Mouse (Mus musculus): ENCODE measurements around the gene Gbp4. TPM values are rescaled to one million over a fixed set of nuclear protein-coding genes. Genes with fewer than 3 reads are reported as not detected.
"Not testable (repeated sequence)": the region's sequence is repeated elsewhere in the genome, so short reads cannot be mapped to it uniquely, and the experiment has no call there.

Gbp4 gene
- polyA plus RNA-seq, 1 experiment from 2014 or later = 0.79 TPM

DNA sequence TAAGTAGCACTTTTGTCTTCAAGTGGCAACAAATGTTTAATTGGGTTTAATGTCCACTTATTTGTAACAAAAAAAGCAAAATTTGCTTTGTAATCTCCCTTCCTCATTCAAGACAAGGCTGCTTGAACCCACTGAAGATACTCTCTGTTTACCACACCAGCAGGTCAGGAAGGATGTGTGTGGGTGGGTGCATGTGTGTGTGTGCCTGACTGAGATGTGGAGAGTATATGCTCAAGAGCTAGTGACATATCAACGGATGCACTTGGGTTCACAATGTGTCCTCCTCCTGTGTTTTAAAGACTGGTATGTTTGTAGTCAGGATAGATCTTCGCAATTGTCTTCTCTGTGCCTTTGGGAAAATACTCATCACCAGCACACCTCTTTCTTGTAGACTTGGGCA is 24.7 kb downstream of the Gbp4 start:
- no peak for ATAC-seq (ENCODE audit: low FRiP score, low read depth)

DNA sequence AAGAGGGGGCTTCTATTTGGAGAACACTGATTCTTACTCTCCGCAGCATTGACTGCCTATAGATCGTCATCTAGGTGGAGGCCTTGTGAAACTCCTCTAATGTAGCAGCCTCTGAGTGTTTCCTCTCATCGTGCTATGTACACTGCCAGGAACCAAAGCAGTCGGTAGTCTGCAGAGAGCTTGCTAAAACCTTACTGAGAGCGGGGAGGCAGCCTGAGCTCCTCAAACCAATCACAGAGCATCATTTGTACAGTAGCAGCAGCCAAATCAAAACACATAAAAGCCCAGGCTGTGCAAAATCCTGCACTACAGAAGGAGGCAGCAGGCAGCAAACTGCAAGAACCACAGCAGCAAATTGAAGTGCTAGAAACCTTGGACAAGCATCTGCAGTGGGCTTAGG is 25.7 kb downstream of the Gbp4 start:
- no peaks in the 10 kb centered on the region for H3K4me1 ChIP-seq
- H3K4me2 ChIP-seq (replicated peaks) = no peak overlapping the region
- no peaks in the 10 kb centered on the region for H3K36me3 ChIP-seq
- 90% methylated on average over 5 of the region's 5 CpGs for WGBS
- H3K27ac ChIP-seq = no peak overlapping the region
- no peak overlapping the region for H3K9ac ChIP-seq
- no peaks in the 10 kb centered on the region for H3K27me3 ChIP-seq
- no peak overlapping the region for H3K4me3 ChIP-seq
- no peak for ATAC-seq (ENCODE audit: low FRiP score, low read depth)
- no peaks in the 10 kb centered on the region for H3K9me3 ChIP-seq

More for the DNA sequence above, 24.7 kb downstream of the Gbp4 start:
- H3K4me1 ChIP-seq = no peaks in the 10 kb centered on the region
- no peak overlapping the region for H3K27ac ChIP-seq
- H3K4me3 ChIP-seq = no peak overlapping the region
- no peaks in the 10 kb centered on the region for H3K9me3 ChIP-seq
- H3K36me3 ChIP-seq = no peaks in the 10 kb centered on the region
- H3K9ac ChIP-seq = no peak overlapping the region
- no peak overlapping the region for H3K4me2 ChIP-seq (replicated peaks)
- 84% methylated on average over 2 of the region's 2 CpGs for WGBS
- no peaks in the 10 kb centered on the region for H3K27me3 ChIP-seq

DNA sequence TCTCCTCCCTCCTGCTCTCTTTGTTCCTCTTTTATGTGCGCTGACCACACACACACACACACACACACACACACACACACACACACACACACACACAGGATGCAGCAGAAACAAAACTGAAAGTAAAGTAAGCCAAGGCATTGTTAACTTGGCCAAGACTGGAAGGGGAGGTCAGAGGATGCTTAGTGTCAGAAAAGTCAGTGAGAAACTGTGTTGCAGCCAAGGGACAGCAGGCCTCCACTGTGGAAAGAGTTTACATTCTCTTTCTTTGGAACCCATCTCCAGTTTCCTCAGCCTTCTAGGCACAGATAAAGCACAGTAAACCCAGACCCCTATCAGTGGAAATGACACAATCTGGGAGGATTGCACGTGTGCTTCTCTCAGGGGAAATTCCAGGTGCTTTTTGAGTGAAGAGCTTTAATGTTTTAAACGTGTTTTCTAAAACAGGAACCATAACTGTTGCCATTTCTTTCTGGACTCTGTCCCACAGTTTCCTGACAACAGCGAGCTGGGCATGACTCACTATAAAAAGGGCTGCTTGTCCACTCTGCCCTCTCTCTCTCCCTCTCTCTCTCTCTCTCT is 29.0 kb downstream of the Gbp4 start:
- not testable (repeated sequence) for H3K27ac ChIP-seq; H3K9ac ChIP-seq; H3K4me1 ChIP-seq; ATAC-seq (ENCODE audit: low FRiP score, low read depth); H3K36me3 ChIP-seq; H3K9me3 ChIP-seq; H3K4me3 ChIP-seq; H3K27me3 ChIP-seq; H3K4me2 ChIP-seq (replicated peaks)
- 20% methylated on average over 4 of the region's 4 CpGs for WGBS

DNA sequence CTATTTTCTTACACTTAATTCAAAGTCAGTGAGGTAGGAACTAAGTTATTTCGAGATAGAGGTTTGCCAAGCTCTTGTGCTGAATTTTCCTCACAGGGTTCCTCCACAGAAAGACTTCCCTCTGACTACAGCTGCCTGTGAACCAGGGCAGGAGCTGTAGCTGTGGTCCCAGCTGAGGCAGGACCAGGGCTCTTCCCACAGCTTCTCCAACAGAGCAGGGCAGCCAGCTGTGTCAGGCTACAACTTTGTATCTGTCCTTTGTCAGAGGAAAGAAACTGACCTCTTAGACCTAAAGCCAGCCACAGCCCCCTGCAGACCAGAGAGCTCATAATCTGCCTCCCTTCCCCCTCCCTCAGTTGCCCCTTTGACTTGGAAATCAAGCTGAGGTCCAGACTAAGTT is 29.6 kb downstream of the Gbp4 start:
- WGBS = 53% methylated on average over 1 of the region's 1 CpGs
- not testable (repeated sequence) for H3K27ac ChIP-seq; ATAC-seq (ENCODE audit: low FRiP score, low read depth); H3K9me3 ChIP-seq; H3K9ac ChIP-seq; H3K27me3 ChIP-seq; H3K4me3 ChIP-seq; H3K4me1 ChIP-seq; H3K36me3 ChIP-seq; H3K4me2 ChIP-seq (replicated peaks)

DNA sequence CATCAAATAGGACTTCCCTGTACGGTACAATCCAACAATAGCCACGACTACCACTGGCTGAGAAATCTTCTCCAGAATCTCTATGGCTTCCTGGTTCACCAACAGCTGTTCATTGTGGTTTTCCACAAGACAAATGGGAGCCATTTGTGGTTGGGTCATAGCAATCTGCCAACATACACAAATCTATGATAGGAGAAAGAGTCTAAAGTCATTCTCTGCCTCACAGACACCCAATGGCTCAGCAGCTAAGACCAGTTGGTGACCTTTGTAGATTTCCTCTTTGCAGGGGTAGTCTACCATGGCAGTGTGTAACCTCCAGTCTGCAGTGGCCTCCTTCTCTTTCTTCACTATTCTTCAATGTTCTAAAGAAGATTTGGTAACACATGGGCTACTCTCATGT is 33.7 kb downstream of the Gbp4 start:
- not testable (repeated sequence) for H3K4me1 ChIP-seq; ATAC-seq (ENCODE audit: low FRiP score, low read depth)

DNA sequence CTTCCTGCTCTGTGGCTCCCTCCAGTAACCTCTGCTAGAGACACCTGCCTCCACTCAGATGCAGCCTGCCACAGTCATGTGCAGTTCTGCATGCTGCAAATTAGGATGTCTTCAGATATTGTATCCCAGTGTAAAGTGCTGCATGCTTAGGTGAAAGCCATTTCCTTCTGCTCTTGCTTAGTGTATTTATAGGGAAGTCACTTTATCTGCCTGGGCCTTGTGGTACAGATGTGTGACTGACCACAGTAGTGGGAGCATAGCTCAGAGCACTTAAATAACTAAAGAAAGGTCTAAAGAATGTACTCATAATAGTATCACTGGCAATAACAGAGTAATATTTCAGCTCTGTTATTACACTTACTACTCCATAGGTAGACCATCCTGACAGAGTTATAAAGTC is 57.5 kb downstream of the Gbp4 start:
- Histone ChIP-seq H3K27ac (no peak overlapping the region), H3K9me3 (0 out of 2 replicates have a peak, but pooled peaks cover 8% of the 10 kb centered on the region), H3K4me3 (no peak overlapping the region), H3K27me3 (no peaks in the 10 kb centered on the region), H3K9ac (no peak overlapping the region), H3K4me1 (no peaks in the 10 kb centered on the region), H3K4me2 (replicated peaks) (no peak overlapping the region), H3K36me3 (no peaks in the 10 kb centered on the region)
- no peak for ATAC-seq (ENCODE audit: low FRiP score, low read depth)

More for the DNA sequence above, 33.7 kb downstream of the Gbp4 start:
- H3K9me3 ChIP-seq; H3K27me3 ChIP-seq; H3K4me3 ChIP-seq; H3K36me3 ChIP-seq; H3K27ac ChIP-seq; H3K9ac ChIP-seq; H3K4me2 ChIP-seq (replicated peaks): not testable (repeated sequence)
- 78% methylated on average over 2 of the region's 2 CpGs for WGBS

DNA sequence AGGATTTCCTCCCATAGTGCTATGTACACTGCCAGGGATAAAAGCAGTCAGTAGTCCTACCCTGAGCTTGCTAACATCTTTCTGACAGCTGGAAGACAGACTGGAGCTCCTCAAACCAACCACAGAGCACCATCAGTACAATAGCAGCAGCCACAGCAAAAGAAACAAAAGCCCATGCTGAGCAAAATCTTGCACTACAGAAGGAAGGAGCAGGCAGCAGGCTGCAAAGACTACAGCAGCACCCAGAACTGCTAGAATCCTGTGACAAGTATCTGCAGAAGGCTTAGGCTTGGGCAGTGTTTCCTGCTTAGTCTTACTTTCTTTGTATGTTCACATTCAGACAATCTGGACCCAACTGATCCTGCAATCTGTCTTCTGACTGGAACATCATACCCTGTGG is 71.0 kb downstream of the Gbp4 start:
- not testable (repeated sequence) for H3K36me3 ChIP-seq; ATAC-seq (ENCODE audit: low FRiP score, low read depth); H3K4me1 ChIP-seq; H3K4me2 ChIP-seq (replicated peaks); H3K27ac ChIP-seq; H3K9me3 ChIP-seq; H3K9ac ChIP-seq; H3K27me3 ChIP-seq; H3K4me3 ChIP-seq

Other genes starting within 250 kb of the Gbp4 start
- gene Abcg3, start 156.9 kb downstream of the Gbp4 start, polyA plus RNA-seq (2015; fragmentation: Nextera tagmentation; extraction: Ambion mirVana) = 0.56 and 0.82 TPM in 2 replicates
- gene Gbp9, start within 50 bp of the Gbp4 start, polyA plus RNA-seq (2015; fragmentation: Nextera tagmentation; extraction: Ambion mirVana) = 2.0 and 2.2 TPM in 2 replicates
- 0.28 and 0.48 TPM in 2 replicates for gene Gbp8, start within 50 bp of the Gbp4 start, polyA plus RNA-seq (2015; fragmentation: Nextera tagmentation; extraction: Ambion mirVana)
- not detected in 2 replicates for gene Gbp10, start 99.9 kb upstream of the Gbp4 start, polyA plus RNA-seq (2015; fragmentation: Nextera tagmentation; extraction: Ambion mirVana)
- not detected in 2 replicates for gene Gm43302, start 154.1 kb upstream of the Gbp4 start, polyA plus RNA-seq (2015; fragmentation: Nextera tagmentation; extraction: Ambion mirVana)
- 1.2 and 1.4 TPM in 2 replicates for gene Gbp6, start 154.1 kb upstream of the Gbp4 start, polyA plus RNA-seq (2015; fragmentation: Nextera tagmentation; extraction: Ambion mirVana)

Data from limb, embryonic 13.5 days (tissue).